Mouse (Mus musculus) kidney, embryonic 15.5 days (tissue): Measurements from ENCODE around the gene Tns3. TPM values are rescaled to one million over a fixed set of nuclear protein-coding genes. Genes with fewer than 3 reads are reported as not detected.

ENCODE experiments used
- ATAC-seq: fragments of 200-750 bp; cut with Nextera tagmentation; replicated peaks from 2 replicates; pipeline ENCODE4 v1.8.0; 2017; ENCODE audit warnings: moderate TSS enrichment; ENCODE audit not compliant: low FRiP score
- H3K27ac ChIP-seq: fragments of 300-500 bp; sonication (generic); 2 replicates; pipeline ENCODE4 v1.5.1; 2015; ENCODE audit warnings: mild to moderate bottlenecking, inconsistent platforms
- H3K27me3 ChIP-seq: fragments of 300-500 bp; sonication (generic); 2 replicates; pipeline ENCODE4 v1.6.1; 2015; ENCODE audit warnings: inconsistent platforms
- H3K36me3 ChIP-seq: fragments of 300-500 bp; sonication (generic); 2 replicates; pipeline ENCODE4 v1.6.1; 2015; ENCODE audit warnings: inconsistent platforms
- H3K4me1 ChIP-seq: fragments of 300-500 bp; sonication (generic); 2 replicates; pipeline ENCODE4 v1.6.1; 2015; ENCODE audit warnings: inconsistent platforms
- H3K4me2 ChIP-seq: fragments of 300-500 bp; sonication (generic); 2 replicates; pipeline ENCODE4 v1.6.1; 2015; ENCODE audit warnings: moderate library complexity, mild to moderate bottlenecking, inconsistent platforms
- H3K4me3 ChIP-seq: fragments of 300-500 bp; sonication (generic); replicated peaks from 2 replicates; pipeline ENCODE4 v1.5.1; 2015; ENCODE audit warnings: mild to moderate bottlenecking, inconsistent platforms
- H3K9ac ChIP-seq: fragments of 300-500 bp; sonication (generic); 2 replicates; pipeline ENCODE4 v1.6.1; 2015; ENCODE audit warnings: mild to moderate bottlenecking, inconsistent platforms
- H3K9me3 ChIP-seq: fragments of 300-500 bp; sonication (generic); replicated peaks from 2 replicates; pipeline ENCODE4 v1.6.1; 2016; ENCODE audit warnings: inconsistent platforms
- WGBS: fragments of 180-500 bp; shearing (Covaris S2); methylation state at CpG from one replicate; pipeline ENCODE4 v1.1.7; 2015; ENCODE audit warnings: mixed read lengths; 5-methylcytosine and 5-hydroxymethylcytosine counted together
- polyA plus RNA-seq: library from polyadenylated mRNA; unstranded; fragments of >200 nt; fragmentation: Nextera tagmentation; extraction: Ambion mirVana; gene quantifications from 2 replicates; pipeline ENCODE4 v1.2.1, GENCODE M21; 2015

Gene Tns3
- polyA plus RNA-seq, 1 experiment from 2014 or later, result 27.7 TPM

DNA sequence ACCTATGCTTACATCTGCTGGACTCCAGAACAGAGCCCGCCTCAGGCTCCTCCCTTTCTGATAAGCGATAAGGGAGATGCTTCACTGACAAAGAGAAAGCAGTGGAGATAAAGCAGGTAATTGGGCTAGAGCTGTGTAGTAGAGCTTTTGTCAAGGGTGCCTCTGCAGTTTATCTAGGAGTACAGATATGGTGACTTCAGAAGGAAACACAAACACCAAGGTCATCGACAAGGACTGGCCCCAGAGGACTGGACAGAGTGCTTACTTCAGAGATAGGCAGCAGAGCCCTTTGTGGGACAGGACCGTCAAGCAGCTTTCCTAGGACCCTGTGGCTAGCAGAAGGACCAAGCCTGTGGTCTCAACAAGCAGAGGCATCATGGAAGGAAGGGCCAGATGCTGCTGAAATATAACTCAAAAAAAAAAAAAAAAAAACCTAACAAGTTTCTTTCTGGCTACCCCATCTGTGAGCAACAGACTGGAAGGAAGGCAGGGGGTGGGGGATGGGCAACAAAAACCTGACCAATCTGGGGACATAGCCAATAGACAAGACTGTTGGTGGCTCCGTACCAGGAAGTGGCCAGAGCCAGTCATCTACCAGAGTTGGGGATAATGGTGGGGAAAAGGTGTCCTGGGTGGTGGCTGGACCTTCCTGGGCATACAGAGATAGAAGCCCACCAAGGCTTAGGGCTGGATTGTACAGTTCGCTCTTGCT, 25.2 kb downstream of the Tns3 start:
- no peak overlapping the region for H3K4me3 ChIP-seq
- no peak for ATAC-seq
- no peaks in the 10 kb centered on the region for H3K9me3 ChIP-seq
- no peak overlapping the region for H3K27ac ChIP-seq
- H3K4me1 ChIP-seq, result peaks cover 67% of the 10 kb centered on the region
- no peaks in the 10 kb centered on the region for H3K27me3 ChIP-seq
- 86% methylated on average over 6 of the region's 6 CpGs for WGBS
- no peak overlapping the region for H3K9ac ChIP-seq
- H3K36me3 ChIP-seq, result no peaks in the 10 kb centered on the region
- H3K4me2 ChIP-seq, result no peak overlapping the region

DNA sequence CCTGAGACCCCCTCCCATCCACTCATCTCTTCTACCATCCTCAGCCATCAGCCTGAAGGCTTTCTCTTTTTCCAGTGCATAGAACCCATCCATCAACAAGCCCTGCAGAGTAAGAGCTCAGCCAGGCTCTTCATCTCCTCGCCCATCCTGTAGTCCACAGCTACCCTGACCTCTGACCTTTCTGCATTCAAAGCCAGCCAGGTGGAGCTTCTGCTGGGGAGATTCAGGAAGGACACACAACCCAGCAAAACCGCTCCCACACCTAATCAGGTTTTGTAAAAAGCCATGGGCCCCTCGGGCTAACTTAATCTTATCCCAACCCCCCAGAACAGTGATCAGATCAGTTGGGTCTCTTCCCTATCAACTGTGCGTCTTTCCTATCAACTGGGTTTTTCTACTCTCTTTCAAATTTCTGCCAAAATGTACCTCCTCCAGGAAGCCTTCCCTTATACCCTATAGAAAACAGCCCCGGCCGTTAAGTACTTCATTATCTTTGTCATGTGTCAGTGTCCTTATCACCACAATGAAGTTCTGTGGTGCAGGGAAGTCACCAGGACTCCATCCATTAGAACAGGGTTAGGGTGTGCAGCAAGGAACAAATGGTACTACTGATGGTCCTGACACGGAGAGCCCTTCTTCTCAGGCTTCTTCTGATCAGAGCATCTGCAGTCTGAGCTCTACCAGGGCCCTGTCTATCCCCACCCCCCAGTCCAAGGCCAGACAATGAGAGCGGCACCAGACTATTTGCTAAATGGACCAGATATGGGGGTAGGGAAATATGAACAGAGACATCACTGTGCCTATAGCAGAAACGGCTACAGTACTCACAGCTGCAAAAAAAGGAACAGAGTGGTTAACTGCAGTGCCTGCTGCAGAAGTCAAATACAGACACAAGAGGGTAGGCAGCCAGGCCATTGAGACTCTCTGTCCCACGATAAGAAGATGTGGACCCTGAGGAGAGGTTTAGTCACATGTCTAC, 26.6 kb downstream of the Tns3 start:
- Histone ChIP-seq H3K36me3 (no peaks in the 10 kb centered on the region), H3K4me3 (no peak overlapping the region), H3K27me3 (no peaks in the 10 kb centered on the region), H3K4me2 (no peak overlapping the region), H3K27ac (no peak overlapping the region), H3K9me3 (no peaks in the 10 kb centered on the region), H3K9ac (no peak overlapping the region), H3K4me1 (peaks cover 61% of the 10 kb centered on the region)
- 80% methylated on average over 10 of the region's 10 CpGs for WGBS
- no peak for ATAC-seq

DNA sequence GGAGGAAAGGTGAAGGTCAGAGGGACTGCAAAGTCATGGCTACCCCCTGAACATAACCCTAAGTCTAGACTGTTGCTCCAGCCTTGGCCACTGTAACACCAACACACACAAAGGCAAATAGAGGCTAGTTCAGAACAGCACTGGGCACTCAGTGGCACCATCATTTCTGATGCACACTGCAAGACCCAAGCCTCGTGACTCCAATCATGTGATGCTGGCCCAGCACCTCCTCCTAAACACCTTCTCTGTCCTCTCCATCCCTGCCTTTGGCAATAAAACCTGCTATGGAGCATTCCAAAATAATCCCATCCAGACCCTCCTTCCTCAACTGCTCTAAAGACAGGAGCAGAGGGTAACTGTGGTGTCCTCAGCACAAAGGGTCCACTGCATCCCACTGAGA, 27.7 kb downstream of the Tns3 start:
- no peak for ATAC-seq
- Histone ChIP-seq H3K36me3 (no peaks in the 10 kb centered on the region), H3K4me2 (no peak overlapping the region), H3K27ac (no peak overlapping the region), H3K4me1 (peaks cover 54% of the 10 kb centered on the region), H3K9me3 (no peaks in the 10 kb centered on the region), H3K27me3 (no peaks in the 10 kb centered on the region), H3K9ac (no peak overlapping the region), H3K4me3 (no peak overlapping the region)
- WGBS, result 74% methylated on average over 1 of the region's 1 CpGs

DNA sequence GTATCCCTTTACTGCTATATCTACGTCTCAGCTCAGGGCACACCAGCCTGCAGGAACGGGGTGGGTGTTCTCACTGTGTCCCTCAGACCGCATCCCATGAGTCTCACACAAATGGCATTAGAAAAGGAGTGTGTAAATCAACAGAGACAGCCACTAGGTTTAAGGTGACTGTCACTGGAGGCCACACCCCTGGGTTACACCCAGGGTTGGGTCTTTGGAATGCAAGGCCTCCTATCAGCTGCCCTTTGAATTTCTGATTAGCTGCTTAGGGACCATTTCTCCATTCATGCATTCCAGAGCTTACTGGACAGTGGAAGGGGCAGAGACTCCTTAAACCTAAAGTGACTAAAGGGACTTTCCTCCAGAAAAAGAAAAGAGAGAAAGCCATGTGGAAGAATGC, 28.6 kb downstream of the Tns3 start:
- Histone ChIP-seq H3K4me3 (no peak overlapping the region), H3K4me2 (no peak overlapping the region), H3K4me1 (peaks cover 45% of the 10 kb centered on the region), H3K27me3 (no peaks in the 10 kb centered on the region), H3K9me3 (no peaks in the 10 kb centered on the region), H3K36me3 (no peaks in the 10 kb centered on the region), H3K27ac (peak overlapping the region; percentile 71), H3K9ac (no peak overlapping the region)
- WGBS, result 51% methylated on average over 3 of the region's 3 CpGs
- ATAC-seq, result no peak

DNA sequence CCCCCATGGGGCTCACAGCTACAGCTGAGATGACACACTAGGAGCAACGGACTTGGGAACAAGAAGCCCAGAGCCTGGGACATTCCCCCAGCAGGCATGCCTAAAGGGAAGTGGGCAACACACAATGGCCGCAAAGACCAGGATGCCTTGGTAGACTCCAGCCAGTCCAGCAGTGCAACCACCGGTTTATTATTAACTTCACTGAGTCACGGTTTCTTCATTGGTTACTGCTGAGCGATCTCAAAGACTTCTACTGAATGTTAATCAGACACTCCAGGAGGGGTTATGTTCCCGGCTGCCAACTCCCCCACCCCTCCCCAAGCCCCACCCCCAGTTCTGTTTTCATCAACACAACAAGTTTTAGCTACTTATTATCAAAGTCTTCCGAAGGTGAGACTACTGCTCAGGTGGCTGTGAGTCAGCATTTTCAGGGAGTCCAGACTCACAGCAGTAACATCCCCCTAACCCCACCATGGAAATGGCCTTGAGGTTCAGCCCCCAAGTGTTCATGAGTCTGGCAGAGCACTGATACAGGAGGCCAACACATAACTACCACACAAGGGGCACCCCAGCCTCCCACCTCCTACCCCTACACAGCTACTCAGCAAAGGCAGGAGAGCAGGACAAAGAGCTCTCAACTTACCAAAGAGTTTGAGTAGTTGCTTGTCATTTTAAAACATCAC, 29.5 kb downstream of the Tns3 start:
- Histone ChIP-seq H3K27me3 (no peaks in the 10 kb centered on the region), H3K9ac (no peak overlapping the region), H3K4me1 (peaks cover 38% of the 10 kb centered on the region), H3K4me3 (no peak overlapping the region), H3K4me2 (no peak overlapping the region), H3K9me3 (no peaks in the 10 kb centered on the region), H3K36me3 (no peaks in the 10 kb centered on the region), H3K27ac (peak overlapping the region; percentile 90)
- 48% methylated on average over 7 of the region's 7 CpGs for WGBS
- peak; percentile 86 for ATAC-seq

DNA sequence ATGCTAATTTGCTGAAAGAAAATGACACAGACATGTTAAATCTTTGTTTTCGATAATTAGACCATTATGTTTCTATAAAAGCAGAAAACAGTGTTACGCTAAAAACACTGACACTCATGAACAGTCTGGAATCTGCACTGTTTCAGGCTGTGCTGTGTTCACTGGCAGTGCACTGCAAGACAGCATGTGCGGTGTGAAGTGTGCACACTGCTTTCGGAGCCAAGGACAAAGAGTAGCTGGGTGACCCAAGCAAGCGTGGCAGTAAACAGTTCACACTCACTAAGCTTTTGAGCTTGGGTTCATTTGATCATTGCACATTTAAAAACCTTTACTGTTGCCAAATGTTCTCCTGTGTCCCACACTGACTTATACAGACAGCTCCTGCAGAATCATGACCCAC, 32.2 kb downstream of the Tns3 start:
- Histone ChIP-seq H3K4me3 (no peak overlapping the region), H3K9me3 (no peaks in the 10 kb centered on the region), H3K36me3 (no peaks in the 10 kb centered on the region), H3K27me3 (no peaks in the 10 kb centered on the region), H3K4me1 (peaks cover 45% of the 10 kb centered on the region), H3K27ac (no peak overlapping the region; the same call in 1 of the 2 replicates), H3K4me2 (no peak overlapping the region), H3K9ac (no peak overlapping the region)
- no peak for ATAC-seq
- 87% methylated on average over 5 of the region's 5 CpGs for WGBS

DNA sequence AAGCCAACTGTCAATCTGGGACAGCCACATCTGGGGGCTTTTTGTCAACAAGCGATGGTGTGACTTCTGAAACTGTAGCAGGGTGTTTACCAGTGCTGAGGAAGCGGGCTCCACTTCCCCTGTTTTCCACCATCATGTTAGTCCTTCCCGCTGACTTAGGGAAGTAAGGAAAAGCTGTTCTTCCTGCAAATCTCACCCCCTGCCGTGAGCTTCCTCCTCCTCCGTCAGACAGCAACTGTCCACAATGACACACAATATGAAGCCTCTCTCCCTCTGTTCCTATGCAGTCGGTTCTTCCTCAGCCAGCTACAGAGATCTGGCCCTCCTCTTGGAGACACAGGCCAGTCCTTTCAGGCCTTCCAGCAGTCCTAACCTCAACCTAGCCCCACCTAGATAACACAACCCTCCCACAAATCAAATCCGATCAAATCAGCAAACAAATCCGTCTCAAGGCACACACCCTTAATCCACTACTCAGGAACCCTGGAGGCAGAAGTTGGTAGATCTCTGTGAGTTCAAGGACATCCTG, 34.4 kb downstream of the Tns3 start:
- Histone ChIP-seq H3K36me3 (no peaks in the 10 kb centered on the region), H3K4me3 (no peak overlapping the region), H3K4me1 (peaks cover 54% of the 10 kb centered on the region), H3K9me3 (no peaks in the 10 kb centered on the region), H3K9ac (no peak overlapping the region), H3K27ac (peak overlapping the region; percentile 83; the same call in 1 of the 2 replicates), H3K27me3 (no peaks in the 10 kb centered on the region), H3K4me2 (no peak overlapping the region)
- WGBS, result 75% methylated on average over 8 of the region's 8 CpGs
- no peak for ATAC-seq

DNA sequence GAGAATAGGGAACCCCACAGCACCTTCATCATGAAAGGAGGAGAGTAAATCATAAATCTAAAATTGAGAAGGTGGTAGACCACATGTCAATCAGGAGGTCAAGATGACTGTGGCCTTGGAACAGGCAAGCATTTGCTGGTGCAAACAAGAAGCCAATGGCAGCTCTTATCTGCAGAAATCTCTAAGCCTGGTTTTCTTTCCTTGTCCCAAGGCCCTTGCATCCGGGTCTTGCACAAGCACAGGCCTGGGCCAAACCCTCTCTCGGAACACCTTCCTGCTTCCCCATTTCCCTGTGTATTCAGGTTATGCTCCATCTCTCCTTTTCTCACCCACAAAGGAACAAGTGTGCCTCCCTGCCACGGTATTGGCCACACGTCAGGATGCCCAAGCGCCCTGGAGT, 35.0 kb downstream of the Tns3 start:
- peak overlapping the region; percentile 47 for H3K4me2 ChIP-seq
- no peaks in the 10 kb centered on the region for H3K36me3 ChIP-seq
- no peaks in the 10 kb centered on the region for H3K9me3 ChIP-seq
- ATAC-seq, result no peak
- no peak overlapping the region for H3K4me3 ChIP-seq
- H3K4me1 ChIP-seq, result peaks cover 56% of the 10 kb centered on the region
- no peaks in the 10 kb centered on the region for H3K27me3 ChIP-seq
- WGBS, result 85% methylated on average over 5 of the region's 5 CpGs
- H3K27ac ChIP-seq, result peak overlapping the region; percentile 83
- H3K9ac ChIP-seq, result no peak overlapping the region

DNA sequence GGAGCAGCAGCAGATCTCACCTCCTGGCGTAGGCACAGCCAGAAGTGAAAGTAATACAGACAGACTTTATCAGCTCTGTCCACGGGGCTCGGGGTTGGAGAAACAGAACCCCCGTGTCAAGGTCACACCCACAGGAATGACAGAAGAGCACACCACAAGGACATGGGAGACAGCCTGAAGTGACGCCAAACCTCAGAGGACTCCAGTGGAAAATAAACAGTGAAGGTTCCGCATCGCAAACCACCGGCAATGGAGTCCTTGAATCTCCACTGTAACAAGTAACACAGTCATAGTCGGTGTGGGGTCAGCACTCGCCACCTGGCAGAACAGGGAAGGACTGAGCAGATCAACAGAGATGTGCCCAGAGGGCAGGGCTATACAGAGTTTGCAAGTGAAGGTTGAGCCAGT, 35.5 kb downstream of the Tns3 start:
- ATAC-seq, result peak; percentile 63
- H3K4me2 ChIP-seq, result peak overlapping the region; percentile 47
- WGBS, result 29% methylated on average over 10 of the region's 10 CpGs
- peaks cover 56% of the 10 kb centered on the region for H3K4me1 ChIP-seq
- H3K9ac ChIP-seq, result no peak overlapping the region; the same call in 1 of the 2 replicates
- H3K36me3 ChIP-seq, result no peaks in the 10 kb centered on the region
- H3K27me3 ChIP-seq, result no peaks in the 10 kb centered on the region
- peak overlapping the region; percentile 83 for H3K27ac ChIP-seq
- H3K9me3 ChIP-seq, result no peaks in the 10 kb centered on the region
- no peak overlapping the region for H3K4me3 ChIP-seq

DNA sequence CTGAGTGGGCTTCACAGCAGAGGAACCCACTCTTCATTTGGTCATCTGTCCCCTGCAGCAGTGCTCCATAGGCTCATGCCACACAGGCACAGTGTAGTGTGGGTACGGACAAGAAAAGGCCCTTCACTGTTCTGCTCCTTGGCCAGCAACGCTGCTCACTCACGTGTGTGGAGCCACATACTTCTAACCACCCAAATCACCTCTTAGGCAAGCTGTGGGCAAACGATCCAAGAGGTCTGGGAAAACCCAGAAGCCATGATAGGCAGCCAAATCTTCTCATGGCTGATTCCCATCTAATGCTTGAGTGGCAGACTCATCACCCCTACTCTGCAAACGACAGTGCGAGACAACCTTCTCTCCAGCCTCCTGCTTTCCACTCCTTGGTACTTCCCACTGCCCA, 37.2 kb downstream of the Tns3 start:
- Histone ChIP-seq H3K9ac (no peak overlapping the region), H3K27ac (peak overlapping the region; percentile 62), H3K36me3 (no peaks in the 10 kb centered on the region), H3K4me2 (no peak overlapping the region; the same call in 1 of the 2 replicates), H3K4me1 (peaks cover 72% of the 10 kb centered on the region), H3K4me3 (no peak overlapping the region), H3K27me3 (no peaks in the 10 kb centered on the region), H3K9me3 (no peaks in the 10 kb centered on the region)
- 69% methylated on average over 6 of the region's 6 CpGs for WGBS
- no peak for ATAC-seq

DNA sequence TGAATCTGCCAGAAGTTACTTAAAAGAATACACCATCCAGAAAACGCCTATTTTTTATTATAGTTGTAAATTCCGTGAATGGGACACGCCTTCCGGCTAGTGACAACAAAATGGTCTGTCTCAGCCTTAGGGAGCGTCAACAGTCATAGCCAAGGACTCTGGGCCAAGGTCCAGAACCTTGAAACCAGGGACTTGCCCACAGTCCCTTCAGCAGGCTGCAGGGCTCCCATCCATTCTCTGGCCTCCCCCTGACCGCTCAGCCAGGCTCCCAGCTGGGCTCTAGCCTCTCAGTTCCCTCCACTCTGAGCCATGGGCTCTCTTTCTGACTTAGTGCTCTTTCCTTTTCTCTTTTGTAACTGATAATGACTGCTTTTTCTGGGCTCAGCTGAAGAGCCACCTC, 37.6 kb downstream of the Tns3 start:
- no peak for ATAC-seq
- Histone ChIP-seq H3K9ac (no peak overlapping the region), H3K4me3 (no peak overlapping the region), H3K4me1 (peaks cover 76% of the 10 kb centered on the region), H3K27me3 (no peaks in the 10 kb centered on the region), H3K36me3 (no peaks in the 10 kb centered on the region), H3K9me3 (no peaks in the 10 kb centered on the region), H3K27ac (peak overlapping the region; percentile 62), H3K4me2 (no peak overlapping the region; the same call in 1 of the 2 replicates)
- WGBS, result 58% methylated on average over 6 of the region's 6 CpGs
